Mouse (Mus musculus): Measurements from ENCODE around the gene Kdm5a. TPM values are rescaled to one million over a fixed set of nuclear protein-coding genes. Genes with fewer than 3 reads are reported as not detected.
A peak's percentile ranks its signal among the peaks of the same experiment; 100 is the strongest.

Kdm5a gene
- polyA plus RNA-seq, 2 experiments, result 13.5 to 45.4 TPM

- WGBS, result 71% methylated on average over 8 of the region's 8 CpGs
- Histone ChIP-seq H3K9ac (ENCODE audit: low read depth, low read length, severe bottlenecking) (no peak overlapping the region), H3K9me3 (ENCODE audit: control insufficient read depth, low read length) (no peaks in the 10 kb centered on the region), H3K27ac (replicated peaks; ENCODE audit: low read depth, low read length) (no peak overlapping the region), H3K4me1 (ENCODE audit: control insufficient read depth, insufficient read depth, low read length) (no peaks in the 10 kb centered on the region; the same call in 1 of the 2 replicates), H3K4me3 (replicated peaks; ENCODE audit: low read length) (no peak overlapping the region), H3K36me3 (ENCODE audit: control insufficient read depth, insufficient read depth, low read length) (peaks cover 2% of the 10 kb centered on the region), H3K4me2 (replicated peaks; ENCODE audit: low read depth, low read length, severe bottlenecking) (no peak overlapping the region), H3K27me3 (ENCODE audit: control insufficient read depth, insufficient read depth, low read length) (no peaks in the 10 kb centered on the region)
- TF ChIP-seq POLR2A (IDR thresholded peaks at IDR 0.05; ENCODE audit: borderline replicate concordance, extremely low read depth, insufficient read depth, insufficient read length), result no peak
- ATAC-seq (ENCODE audit: low FRiP score, low read depth) (no peak), DNase-seq (ENCODE audit: low spot score) (no peak)
Measured at GRCm38 (mm10) chr6:120486051-120486510, 122.2 kb downstream of the Kdm5a start.

- no peak overlapping the region for H3K27ac ChIP-seq (replicated peaks; ENCODE audit: low read depth, low read length)
- no peak overlapping the region for H3K4me2 ChIP-seq (replicated peaks; ENCODE audit: low read depth, low read length, severe bottlenecking)
- H3K9ac ChIP-seq (ENCODE audit: low read depth, low read length, severe bottlenecking), result no peak overlapping the region
- H3K4me1 ChIP-seq (ENCODE audit: control insufficient read depth, insufficient read depth, low read length), result peaks cover 9% of the 10 kb centered on the region; the same call in 1 of the 2 replicates
- DNase-seq (ENCODE audit: low spot score), result no peak
- WGBS, result 52% methylated on average over 3 of the region's 3 CpGs
- H3K27me3 ChIP-seq (ENCODE audit: control insufficient read depth, insufficient read depth, low read length), result peaks cover 23% of the 10 kb centered on the region
- H3K4me3 ChIP-seq (replicated peaks; ENCODE audit: low read length), result no peak overlapping the region
- no peaks in the 10 kb centered on the region for H3K9me3 ChIP-seq (ENCODE audit: control insufficient read depth, low read length)
- no peaks in the 10 kb centered on the region for H3K36me3 ChIP-seq (ENCODE audit: control insufficient read depth, insufficient read depth, low read length)
- ATAC-seq (ENCODE audit: low FRiP score, low read depth), result no peak
- no peak for TF ChIP-seq POLR2A (IDR thresholded peaks at IDR 0.05; ENCODE audit: borderline replicate concordance, extremely low read depth, insufficient read depth, insufficient read length)
Measured at GRCm38 (mm10) chr6:120488647-120489046, 124.7 kb downstream of the Kdm5a start.

- DNase-seq (ENCODE audit: low spot score) (no peak), ATAC-seq (ENCODE audit: low FRiP score, low read depth) (no peak)
- no peak for TF ChIP-seq POLR2A (IDR thresholded peaks at IDR 0.05; ENCODE audit: borderline replicate concordance, extremely low read depth, insufficient read depth, insufficient read length)
- Histone ChIP-seq H3K4me2 (replicated peaks; ENCODE audit: low read depth, low read length, severe bottlenecking) (no peak overlapping the region), H3K27ac (replicated peaks; ENCODE audit: low read depth, low read length) (no peak overlapping the region), H3K4me3 (replicated peaks; ENCODE audit: low read length) (no peak overlapping the region), H3K9ac (ENCODE audit: low read depth, low read length, severe bottlenecking) (no peak overlapping the region), H3K4me1 (ENCODE audit: control insufficient read depth, insufficient read depth, low read length) (peaks cover 9% of the 10 kb centered on the region; the same call in 1 of the 2 replicates), H3K27me3 (ENCODE audit: control insufficient read depth, insufficient read depth, low read length) (peaks cover 31% of the 10 kb centered on the region), H3K36me3 (ENCODE audit: control insufficient read depth, insufficient read depth, low read length) (no peaks in the 10 kb centered on the region), H3K9me3 (ENCODE audit: control insufficient read depth, low read length) (no peaks in the 10 kb centered on the region)
- 62% methylated on average over 2 of the region's 2 CpGs for WGBS
Measured at GRCm38 (mm10) chr6:120489461-120489860, 125.5 kb downstream of the Kdm5a start.

GRCm38 (mm10) chr6:120491064-120491463 is 127.1 kb downstream of the Kdm5a start:
- no peak overlapping the region for H3K4me2 ChIP-seq (replicated peaks; ENCODE audit: low read depth, low read length, severe bottlenecking)
- no peaks in the 10 kb centered on the region for H3K9me3 ChIP-seq (ENCODE audit: control insufficient read depth, low read length)
- peaks cover 34% of the 10 kb centered on the region for H3K27me3 ChIP-seq (ENCODE audit: control insufficient read depth, insufficient read depth, low read length)
- ATAC-seq (ENCODE audit: low FRiP score, low read depth) (no peak), DNase-seq (ENCODE audit: low spot score) (no peak)
- peaks cover 9% of the 10 kb centered on the region; the same call in 1 of the 2 replicates for H3K4me1 ChIP-seq (ENCODE audit: control insufficient read depth, insufficient read depth, low read length)
- WGBS, result 57% methylated on average over 7 of the region's 7 CpGs
- no peak overlapping the region for H3K9ac ChIP-seq (ENCODE audit: low read depth, low read length, severe bottlenecking)
- H3K27ac ChIP-seq (replicated peaks; ENCODE audit: low read depth, low read length), result no peak overlapping the region
- H3K4me3 ChIP-seq (replicated peaks; ENCODE audit: low read length), result no peak overlapping the region
- TF ChIP-seq POLR2A (IDR thresholded peaks at IDR 0.05; ENCODE audit: borderline replicate concordance, extremely low read depth, insufficient read depth, insufficient read length), result no peak
- no peaks in the 10 kb centered on the region for H3K36me3 ChIP-seq (ENCODE audit: control insufficient read depth, insufficient read depth, low read length)

- Histone ChIP-seq H3K36me3 (ENCODE audit: control insufficient read depth, insufficient read depth, low read length) (no peaks in the 10 kb centered on the region), H3K27ac (replicated peaks; ENCODE audit: low read depth, low read length) (no peak overlapping the region), H3K9me3 (ENCODE audit: control insufficient read depth, low read length) (no peaks in the 10 kb centered on the region), H3K9ac (ENCODE audit: low read depth, low read length, severe bottlenecking) (no peak overlapping the region), H3K27me3 (ENCODE audit: control insufficient read depth, insufficient read depth, low read length) (peaks cover 34% of the 10 kb centered on the region), H3K4me1 (ENCODE audit: control insufficient read depth, insufficient read depth, low read length) (peaks cover 14% of the 10 kb centered on the region; the same call in 1 of the 2 replicates), H3K4me3 (replicated peaks; ENCODE audit: low read length) (peak overlapping the region; percentile 67), H3K4me2 (replicated peaks; ENCODE audit: low read depth, low read length, severe bottlenecking) (peak overlapping the region; percentile 99)
- 10% methylated on average over 20 of the region's 22 CpGs for WGBS
- ATAC-seq (ENCODE audit: low FRiP score, low read depth) (no peak), DNase-seq (ENCODE audit: low spot score) (no peak)
- no peak for TF ChIP-seq POLR2A (IDR thresholded peaks at IDR 0.05; ENCODE audit: borderline replicate concordance, extremely low read depth, insufficient read depth, insufficient read length)
Measured at GRCm38 (mm10) chr6:120491862-120492498, 128.1 kb downstream of the Kdm5a start.
